Mouse (Mus musculus): ENCODE measurements around the gene Plekhb1. TPM values are rescaled to one million over a fixed set of nuclear protein-coding genes. Genes with fewer than 3 reads are reported as not detected.

Plekhb1 gene
- total RNA-seq (2017) = not detected in 2 replicates

- no peak for ATAC-seq (replicated peaks in 1 of 2; ENCODE audit: insufficient read depth in 1 of 2, low FRiP score in 2 of 2, low TSS enrichment in 1 of 2, low read depth in 1 of 2, poor library complexity in 2 of 2, severe bottlenecking in 2 of 2)
These were observed at the start of gene Plekhb1 for GRCm38 (mm10) chr7:100662231-100662630. TSS of gene Plekhb1 (minus strand) at chr7:100662414.

GRCm38 (mm10) chr7:100706883-100707480 is 44.8 kb upstream of the Plekhb1 start:
- no peak for ATAC-seq (replicated peaks in 1 of 2; ENCODE audit: insufficient read depth in 1 of 2, low FRiP score in 2 of 2, low TSS enrichment in 1 of 2, low read depth in 1 of 2, poor library complexity in 2 of 2, severe bottlenecking in 2 of 2)

GRCm38 (mm10) chr7:100706143-100706841 is 44.1 kb upstream of the Plekhb1 start, which contains the start of gene Fam168a:
TSS of gene Fam168a (plus strand) at chr7:100706635.
- peak; percentile 97 to 98 for ATAC-seq (replicated peaks in 1 of 2; ENCODE audit: insufficient read depth in 1 of 2, low FRiP score in 2 of 2, low TSS enrichment in 1 of 2, low read depth in 1 of 2, poor library complexity in 2 of 2, severe bottlenecking in 2 of 2)

- ATAC-seq (replicated peaks in 1 of 2; ENCODE audit: insufficient read depth in 1 of 2, low FRiP score in 2 of 2, low TSS enrichment in 1 of 2, low read depth in 1 of 2, poor library complexity in 2 of 2, severe bottlenecking in 2 of 2) = no peak
These were observed 37.9 kb upstream of the Plekhb1 start for GRCm38 (mm10) chr7:100699771-100700770.

- ATAC-seq (replicated peaks in 1 of 2; ENCODE audit: insufficient read depth in 1 of 2, low FRiP score in 2 of 2, low TSS enrichment in 1 of 2, low read depth in 1 of 2, poor library complexity in 2 of 2, severe bottlenecking in 2 of 2) = no peak
These were observed 31.0 kb upstream of the Plekhb1 start for GRCm38 (mm10) chr7:100693199-100693598.

- ATAC-seq (replicated peaks in 1 of 2; ENCODE audit: insufficient read depth in 1 of 2, low FRiP score in 2 of 2, low TSS enrichment in 1 of 2, low read depth in 1 of 2, poor library complexity in 2 of 2, severe bottlenecking in 2 of 2) = no peak
These were observed 26.3 kb upstream of the Plekhb1 start for GRCm38 (mm10) chr7:100688471-100688870.

- ATAC-seq (replicated peaks in 1 of 2; ENCODE audit: insufficient read depth in 1 of 2, low FRiP score in 2 of 2, low TSS enrichment in 1 of 2, low read depth in 1 of 2, poor library complexity in 2 of 2, severe bottlenecking in 2 of 2) = peak; percentile 78 to 92
These were observed 23.1 kb upstream of the Plekhb1 start for GRCm38 (mm10) chr7:100685061-100686030.

- peak; percentile 43 to 75; a peak in 1 of 4 replicates for ATAC-seq (replicated peaks in 1 of 2; ENCODE audit: insufficient read depth in 1 of 2, low FRiP score in 2 of 2, low TSS enrichment in 1 of 2, low read depth in 1 of 2, poor library complexity in 2 of 2, severe bottlenecking in 2 of 2)
These were observed 22.3 kb upstream of the Plekhb1 start for GRCm38 (mm10) chr7:100684538-100684937.

- no peak for ATAC-seq (replicated peaks in 1 of 2; ENCODE audit: insufficient read depth in 1 of 2, low FRiP score in 2 of 2, low TSS enrichment in 1 of 2, low read depth in 1 of 2, poor library complexity in 2 of 2, severe bottlenecking in 2 of 2)
These were observed 21.9 kb upstream of the Plekhb1 start for GRCm38 (mm10) chr7:100684081-100684480.

- ATAC-seq (replicated peaks in 1 of 2; ENCODE audit: insufficient read depth in 1 of 2, low FRiP score in 2 of 2, low TSS enrichment in 1 of 2, low read depth in 1 of 2, poor library complexity in 2 of 2, severe bottlenecking in 2 of 2) = no peak
These were observed 21.0 kb upstream of the Plekhb1 start for GRCm38 (mm10) chr7:100683241-100683640.

GRCm38 (mm10) chr7:100681132-100681531 is 18.9 kb upstream of the Plekhb1 start:
- no peak for ATAC-seq (replicated peaks in 1 of 2; ENCODE audit: insufficient read depth in 1 of 2, low FRiP score in 2 of 2, low TSS enrichment in 1 of 2, low read depth in 1 of 2, poor library complexity in 2 of 2, severe bottlenecking in 2 of 2)

GRCm38 (mm10) chr7:100678948-100679880 is 17.0 kb upstream of the Plekhb1 start:
- no peak for ATAC-seq (replicated peaks in 1 of 2; ENCODE audit: insufficient read depth in 1 of 2, low FRiP score in 2 of 2, low TSS enrichment in 1 of 2, low read depth in 1 of 2, poor library complexity in 2 of 2, severe bottlenecking in 2 of 2)

GRCm38 (mm10) chr7:100678052-100678451 is 15.8 kb upstream of the Plekhb1 start:
- ATAC-seq (replicated peaks in 1 of 2; ENCODE audit: insufficient read depth in 1 of 2, low FRiP score in 2 of 2, low TSS enrichment in 1 of 2, low read depth in 1 of 2, poor library complexity in 2 of 2, severe bottlenecking in 2 of 2) = no peak

- no peak for ATAC-seq (replicated peaks in 1 of 2; ENCODE audit: insufficient read depth in 1 of 2, low FRiP score in 2 of 2, low TSS enrichment in 1 of 2, low read depth in 1 of 2, poor library complexity in 2 of 2, severe bottlenecking in 2 of 2)
These were observed 12.7 kb upstream of the Plekhb1 start for GRCm38 (mm10) chr7:100674941-100675340.

GRCm38 (mm10) chr7:100673452-100673851 is 11.2 kb upstream of the Plekhb1 start:
- no peak for ATAC-seq (replicated peaks in 1 of 2; ENCODE audit: insufficient read depth in 1 of 2, low FRiP score in 2 of 2, low TSS enrichment in 1 of 2, low read depth in 1 of 2, poor library complexity in 2 of 2, severe bottlenecking in 2 of 2)

- no peak for ATAC-seq (replicated peaks in 1 of 2; ENCODE audit: insufficient read depth in 1 of 2, low FRiP score in 2 of 2, low TSS enrichment in 1 of 2, low read depth in 1 of 2, poor library complexity in 2 of 2, severe bottlenecking in 2 of 2)
These were observed 8.4 kb upstream of the Plekhb1 start for GRCm38 (mm10) chr7:100670646-100671045.

Data from hematopoietic stem cell, adult 5-6 weeks (primary cell).